Mouse (Mus musculus) inflammation-experienced regulatory T-cells, adult 6 months (primary cell): ENCODE results near the gene Susd4. TPM values are rescaled to one million over a fixed set of nuclear protein-coding genes. Genes with fewer than 3 reads are reported as not detected.

Experiments used
- ATAC-seq: one replicate; pipeline ENCODE4 v1.8.0; 2017
- polyA plus RNA-seq, 3 experiments: library from polyadenylated mRNA; unstranded; fragments of 100-300 nt; shearing (Covaris generic); gene quantifications; one replicate each; pipeline ENCODE4 v1.2.1; 2017

Gene Susd4
- polyA plus RNA-seq = 1 to 10 TPM in 2 of 3 experiments, not detected in 1; 3.9 to 5.5 TPM

- peak; percentile 88 for ATAC-seq
Observed at GRCm38 (mm10) chr1:182763716-182764461, at the start of gene Susd4. Susd4 (plus strand) TSS chr1:182763860.

- no peak for ATAC-seq
Observed at GRCm38 (mm10) chr1:182714236-182714935, 49.3 kb upstream of the Susd4 start.

GRCm38 (mm10) chr1:182727541-182727940 is 36.1 kb upstream of the Susd4 start:
- no peak for ATAC-seq

- ATAC-seq = no peak
Observed at GRCm38 (mm10) chr1:182729002-182729401, 34.7 kb upstream of the Susd4 start.

GRCm38 (mm10) chr1:182732695-182733094 is 31.0 kb upstream of the Susd4 start:
- no peak for ATAC-seq

GRCm38 (mm10) chr1:182735891-182736290 is 27.8 kb upstream of the Susd4 start:
- ATAC-seq = no peak

GRCm38 (mm10) chr1:182747081-182747480 is 16.6 kb upstream of the Susd4 start:
- no peak for ATAC-seq

- no peak for ATAC-seq
Observed at GRCm38 (mm10) chr1:182747834-182748233, 15.8 kb upstream of the Susd4 start.

- ATAC-seq = no peak
Observed at GRCm38 (mm10) chr1:182749080-182749479, 14.6 kb upstream of the Susd4 start, which contains the start of gene Ccdc185. Ccdc185 (minus strand) TSS chr1:182749180.

- ATAC-seq = no peak
Observed at GRCm38 (mm10) chr1:182751301-182751700, 12.4 kb upstream of the Susd4 start.

- no peak for ATAC-seq
Observed at GRCm38 (mm10) chr1:182753694-182754093, 10.0 kb upstream of the Susd4 start.

GRCm38 (mm10) chr1:182754865-182755264 is 8.8 kb upstream of the Susd4 start:
- no peak for ATAC-seq

- ATAC-seq = no peak
Observed at GRCm38 (mm10) chr1:182758783-182759182, 4.9 kb upstream of the Susd4 start.

GRCm38 (mm10) chr1:182763191-182763715 is 407 bp upstream of the Susd4 start:
- no peak for ATAC-seq

GRCm38 (mm10) chr1:182764541-182765281 is 1.1 kb downstream of the Susd4 start:
- peak; percentile 13 for ATAC-seq

- ATAC-seq = no peak
Observed at GRCm38 (mm10) chr1:182775576-182775975, 11.9 kb downstream of the Susd4 start.

- ATAC-seq = no peak
Observed at GRCm38 (mm10) chr1:182776749-182777410, 13.2 kb downstream of the Susd4 start.

- ATAC-seq = no peak
Observed at GRCm38 (mm10) chr1:182778225-182778624, 14.6 kb downstream of the Susd4 start.

- no peak for ATAC-seq
Observed at GRCm38 (mm10) chr1:182779024-182779520, 15.4 kb downstream of the Susd4 start.

GRCm38 (mm10) chr1:182783774-182784173 is 20.1 kb downstream of the Susd4 start:
- no peak for ATAC-seq

GRCm38 (mm10) chr1:182784784-182785183 is 21.1 kb downstream of the Susd4 start:
- no peak for ATAC-seq

GRCm38 (mm10) chr1:182785504-182785903 is 21.8 kb downstream of the Susd4 start:
- ATAC-seq = no peak
